ENCODE assay signal across 8 mouse cellular contexts in genomic region chr1:183220796-183221718, GRCm38 (mm10). TPM values are rescaled to one million over a fixed set of nuclear protein-coding genes. Genes with fewer than 3 reads are reported as not detected.
DNase-seq lines count a peak whose midpoint lies in the region; ATAC-seq and TF ChIP-seq lines count a peak whose summit lies in the region.

Gene Disp1, minus strand, starts transcription at chr1:183221522.

- TF ChIP-seq CTCF in cerebellum, adult 2 months (IDR thresholded peaks at IDR 0.05; ENCODE audit: borderline replicate concordance, insufficient read depth, low read depth, low read length): no peak

- DNase-seq in MEL-GATA-1-ER (ENCODE audit: extremely low read depth, low read depth): peak; percentile 52
- peak; percentile 56 to 58 for DNase-seq in cerebellum, adult 2 months
- DNase-seq in forelimb bud, embryonic 11.5 days (ENCODE audit: low read depth, low spot score): peak; percentile 82
- peak; percentile 62 to 70 for DNase-seq in layer of hippocampus, postnatal 10 days (ENCODE audit: low spot score in 2 of 2)
- DNase-seq in lung, postnatal 10 days: peak; percentile 76
- DNase-seq in ovary, postnatal 14 days (ENCODE audit: low spot score): peak; percentile 62
- DNase-seq in thymus, postnatal 14 days: peak; percentile 88

- no peaks in the 10 kb centered on the region for H3K4me1 ChIP-seq in cerebellum, adult 2 months (ENCODE audit: control insufficient read depth, insufficient read depth, low read length)

- TF ChIP-seq POLR2A in cerebellum, adult 2 months (IDR thresholded peaks at IDR 0.05; ENCODE audit: borderline replicate concordance, insufficient read depth, low read length): no peak

- peak; percentile 74 to 84 for ATAC-seq in hematopoietic stem cell, adult 5-6 weeks (replicated peaks in 1 of 2; ENCODE audit: insufficient read depth in 1 of 2, low FRiP score in 2 of 2, low TSS enrichment in 1 of 2, low read depth in 1 of 2, poor library complexity in 2 of 2, severe bottlenecking in 2 of 2)

- no peak within 1 kb of the TSS for H3K27ac ChIP-seq in cerebellum, adult 2 months (ENCODE audit: insufficient read depth, low read length)

- no peaks in the 10 kb centered on the region for H3K27me3 ChIP-seq in cerebellum, adult 2 months (ENCODE audit: control insufficient read depth, insufficient read depth, low read length)

- 6% methylated on average over 56 of the region's 56 CpGs for WGBS in cerebellum, adult 2 months

- peak within 1 kb of the TSS; percentile 46 for H3K4me3 ChIP-seq in cerebellum, adult 2 months (replicated peaks; ENCODE audit: insufficient read depth, low read depth, low read length)

RNA-seq across cellular contexts. Expression of gene Disp1, which starts in this region (rescaled TPM):
- 3.8 and 5.2 TPM in 2 replicates for polyA plus RNA-seq in cerebellum, adult 2 months (2012; rRNA removed)
- 4.9 and 6.9 TPM in 2 replicates for total RNA-seq in hematopoietic stem cell, adult 5-6 weeks (2017)
- 1 to 10 TPM; 4.3 to 4.4 TPM for total RNA-seq in layer of hippocampus, postnatal 10 days (2021)
